Mouse (Mus musculus): ENCODE data around the gene Mrgpra2a. TPM values are rescaled to one million over a fixed set of nuclear protein-coding genes. Genes with fewer than 3 reads are reported as not detected.
"Not testable (repeated sequence)": the region's sequence is repeated elsewhere in the genome, so short reads cannot be mapped to it uniquely, and the experiment has no call there.

The Mrgpra2a gene
- polyA plus RNA-seq (2015; fragmentation: Nextera tagmentation; extraction: Ambion mirVana): not detected in 2 replicates

GRCm38 (mm10) chr7:47452015-47452414 is at the start of gene Mrgpra2a:
Mrgpra2a (minus strand) TSS chr7:47452139.
- H3K9ac ChIP-seq; H3K27me3 ChIP-seq (replicated peaks); H3K4me1 ChIP-seq (replicated peaks); H3K4me3 ChIP-seq (replicated peaks); H3K4me2 ChIP-seq (replicated peaks); H3K9me3 ChIP-seq; H3K36me3 ChIP-seq; ATAC-seq; H3K27ac ChIP-seq: not testable (repeated sequence)
- WGBS: no CpG with 5 or more reads among the region's 1 CpGs

- not testable (repeated sequence) for H3K4me2 ChIP-seq (replicated peaks); H3K36me3 ChIP-seq; H3K27me3 ChIP-seq (replicated peaks); H3K4me3 ChIP-seq (replicated peaks); H3K9me3 ChIP-seq; H3K9ac ChIP-seq; ATAC-seq; H3K27ac ChIP-seq; H3K4me1 ChIP-seq (replicated peaks)
These were observed 39.3 kb upstream of the Mrgpra2a start for GRCm38 (mm10) chr7:47491266-47491665.

DNA sequence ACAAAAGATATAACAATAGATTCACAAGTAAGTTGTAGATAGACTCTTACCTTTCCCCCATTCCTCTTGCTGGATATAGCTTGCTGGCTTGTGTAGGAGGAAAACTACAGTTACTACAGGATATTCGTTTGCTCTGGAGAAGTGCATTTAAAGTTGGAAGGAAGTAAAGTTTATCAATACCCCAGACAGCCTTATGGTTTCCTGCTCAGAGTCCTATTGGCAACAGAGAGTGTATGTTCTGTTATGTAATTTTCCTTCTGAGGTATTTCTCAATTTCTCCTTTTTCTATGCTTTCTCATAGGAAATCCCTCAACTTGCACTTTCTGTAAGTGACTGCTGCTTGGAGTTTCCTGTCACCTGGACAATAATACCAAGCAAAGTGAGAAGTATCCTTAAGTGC is 37.5 kb upstream of the Mrgpra2a start:
- ATAC-seq; H3K27ac ChIP-seq; H3K27me3 ChIP-seq (replicated peaks); H3K9me3 ChIP-seq; H3K4me2 ChIP-seq (replicated peaks); H3K36me3 ChIP-seq; H3K4me1 ChIP-seq (replicated peaks); H3K4me3 ChIP-seq (replicated peaks); H3K9ac ChIP-seq: not testable (repeated sequence)
- WGBS: no CpG with 5 or more reads among the region's 1 CpGs

DNA sequence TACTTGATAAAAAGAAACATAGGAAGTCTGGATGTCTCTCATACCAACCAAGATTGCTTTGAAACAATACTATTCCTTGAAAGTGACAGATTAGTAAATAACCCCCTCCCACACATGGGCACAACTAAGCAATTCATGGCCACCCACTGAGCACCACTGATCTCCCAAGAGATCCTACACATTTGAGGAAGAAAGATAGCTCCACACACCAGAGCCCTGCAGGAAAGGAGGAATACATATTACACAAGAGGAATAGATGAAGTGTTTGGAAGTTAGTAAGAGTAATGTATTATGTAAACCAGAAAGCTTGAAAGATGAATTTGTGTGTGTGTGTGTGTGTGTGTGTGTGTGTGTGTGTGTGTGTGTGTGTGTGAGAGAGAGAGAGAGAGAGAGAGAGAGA is 31.2 kb upstream of the Mrgpra2a start:
- not testable (repeated sequence) for ATAC-seq; H3K4me3 ChIP-seq (replicated peaks); H3K9ac ChIP-seq; H3K36me3 ChIP-seq; H3K4me1 ChIP-seq (replicated peaks); H3K27ac ChIP-seq; H3K9me3 ChIP-seq; H3K27me3 ChIP-seq (replicated peaks); H3K4me2 ChIP-seq (replicated peaks)

GRCm38 (mm10) chr7:47473904-47474303 is 22.0 kb upstream of the Mrgpra2a start:
- WGBS: 32% methylated on average over 1 of the region's 3 CpGs
- not testable (repeated sequence) for H3K4me3 ChIP-seq (replicated peaks); ATAC-seq; H3K36me3 ChIP-seq; H3K4me2 ChIP-seq (replicated peaks); H3K27ac ChIP-seq; H3K27me3 ChIP-seq (replicated peaks); H3K9ac ChIP-seq; H3K4me1 ChIP-seq (replicated peaks); H3K9me3 ChIP-seq

DNA sequence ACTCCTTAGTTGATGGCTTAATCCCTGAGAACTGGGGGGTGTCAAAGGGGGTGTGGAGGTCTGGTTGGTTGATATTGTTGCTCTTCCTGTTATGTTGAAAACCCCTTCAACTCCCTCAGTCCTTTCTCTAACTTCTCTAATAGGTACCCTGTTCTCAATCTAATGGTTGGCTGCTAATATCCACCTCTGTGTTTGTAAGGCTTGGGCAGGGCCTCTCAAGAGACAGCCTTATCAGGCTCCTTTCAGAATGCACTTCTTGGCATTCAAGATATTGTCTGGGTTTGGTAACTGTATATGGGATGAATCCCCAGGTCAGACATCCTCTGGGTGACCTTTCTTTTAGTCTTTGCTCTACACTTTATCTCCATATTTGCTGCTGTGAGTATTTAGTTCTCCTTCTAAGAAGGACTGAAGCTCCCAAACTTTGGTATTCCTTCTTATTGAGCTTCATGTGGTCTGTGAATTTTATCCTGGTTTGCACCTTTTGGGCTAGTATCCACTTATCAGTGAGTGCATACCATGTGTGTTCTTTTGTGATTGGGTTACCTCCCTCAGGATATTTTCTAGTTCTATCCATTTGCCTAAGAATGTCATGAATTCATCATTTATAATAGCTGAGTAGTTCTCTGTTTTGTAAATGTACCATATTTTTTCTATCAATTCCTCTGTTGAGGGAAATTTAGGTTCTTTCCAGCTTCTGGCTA is 13.5 kb upstream of the Mrgpra2a start:
- H3K27me3 ChIP-seq (replicated peaks); H3K4me2 ChIP-seq (replicated peaks); ATAC-seq; H3K9ac ChIP-seq; H3K4me3 ChIP-seq (replicated peaks); H3K27ac ChIP-seq; H3K9me3 ChIP-seq; H3K36me3 ChIP-seq; H3K4me1 ChIP-seq (replicated peaks): not testable (repeated sequence)

GRCm38 (mm10) chr7:47445729-47446128 is 6.2 kb downstream of the Mrgpra2a start:
- ATAC-seq, H3K36me3 ChIP-seq: not testable (repeated sequence)

GRCm38 (mm10) chr7:47436463-47436862 is 15.5 kb downstream of the Mrgpra2a start:
- WGBS: 36% methylated on average over 1 of the region's 2 CpGs
- H3K9me3 ChIP-seq, H3K27ac ChIP-seq: not testable (repeated sequence)

More at GRCm38 (mm10) chr7:47445729-47446128, 6.2 kb downstream of the Mrgpra2a start:
- H3K27me3 ChIP-seq (replicated peaks); H3K4me2 ChIP-seq (replicated peaks); H3K27ac ChIP-seq; H3K9me3 ChIP-seq; H3K4me3 ChIP-seq (replicated peaks); H3K4me1 ChIP-seq (replicated peaks); H3K9ac ChIP-seq: not testable (repeated sequence)

GRCm38 (mm10) chr7:47427815-47428508 is 24.0 kb downstream of the Mrgpra2a start:
- not testable (repeated sequence) for H3K9ac ChIP-seq; H3K27me3 ChIP-seq (replicated peaks); H3K4me1 ChIP-seq (replicated peaks); H3K27ac ChIP-seq; H3K9me3 ChIP-seq; H3K36me3 ChIP-seq; H3K4me3 ChIP-seq (replicated peaks); H3K4me2 ChIP-seq (replicated peaks); ATAC-seq

More at GRCm38 (mm10) chr7:47436463-47436862, 15.5 kb downstream of the Mrgpra2a start:
- not testable (repeated sequence) for H3K4me1 ChIP-seq (replicated peaks); H3K36me3 ChIP-seq; H3K4me2 ChIP-seq (replicated peaks); ATAC-seq; H3K27me3 ChIP-seq (replicated peaks); H3K4me3 ChIP-seq (replicated peaks); H3K9ac ChIP-seq

DNA sequence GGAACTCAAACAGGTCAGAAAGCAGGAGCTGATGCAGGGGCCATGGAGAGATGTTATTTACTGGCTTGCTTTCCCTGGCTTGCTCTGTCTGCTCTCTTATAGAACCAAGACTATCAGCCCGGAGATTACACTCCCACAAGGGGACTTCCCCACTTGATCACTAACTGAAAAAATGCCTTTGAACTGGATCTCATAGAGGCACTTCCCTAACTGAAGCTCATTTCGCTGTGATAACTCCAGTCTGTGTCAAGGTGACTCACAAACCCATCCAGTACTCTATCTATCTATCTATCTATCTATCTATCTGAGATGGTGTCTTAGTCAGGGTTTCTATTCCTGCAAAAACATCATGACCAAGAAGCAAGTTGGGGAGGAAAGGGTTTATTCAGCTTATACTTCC is 41.3 kb downstream of the Mrgpra2a start:
- Histone ChIP-seq H3K4me2 (replicated peaks) (no peak overlapping the region), H3K27me3 (replicated peaks) (no peaks in the 10 kb centered on the region), H3K9me3 (no peaks in the 10 kb centered on the region), H3K36me3 (no peaks in the 10 kb centered on the region), H3K4me3 (replicated peaks) (no peak overlapping the region), H3K27ac (no peak overlapping the region), H3K9ac (no peak overlapping the region), H3K4me1 (replicated peaks) (no peaks in the 10 kb centered on the region)
- WGBS: 56% methylated on average over 2 of the region's 2 CpGs
- ATAC-seq: no peak

DNA sequence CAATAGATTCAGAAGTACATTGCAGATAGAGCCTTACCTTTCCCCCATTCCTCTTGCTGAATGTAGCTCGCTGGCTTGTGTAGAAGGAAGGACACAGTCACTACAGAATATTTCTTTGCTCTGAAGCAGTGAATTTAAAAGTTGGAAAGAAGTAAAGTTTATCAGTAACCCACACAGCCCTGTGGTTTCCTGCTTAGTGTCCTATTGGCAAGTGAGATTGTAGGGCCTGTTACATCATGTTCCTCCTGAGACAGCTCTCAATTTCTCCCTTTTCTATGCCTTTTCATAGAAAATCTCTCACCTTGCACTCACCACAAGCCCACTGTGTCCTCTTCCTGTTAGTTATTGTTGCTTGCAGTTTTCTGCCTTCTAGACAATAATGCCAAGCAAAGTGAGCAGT is 42.4 kb downstream of the Mrgpra2a start:
- Histone ChIP-seq H3K36me3 (no peaks in the 10 kb centered on the region), H3K27me3 (replicated peaks) (no peaks in the 10 kb centered on the region), H3K4me3 (replicated peaks) (no peak overlapping the region), H3K27ac (no peak overlapping the region), H3K9ac (no peak overlapping the region), H3K9me3 (no peaks in the 10 kb centered on the region), H3K4me1 (replicated peaks) (no peaks in the 10 kb centered on the region), H3K4me2 (replicated peaks) (no peak overlapping the region)
- 37% methylated on average over 1 of the region's 1 CpGs for WGBS
- ATAC-seq: no peak

DNA sequence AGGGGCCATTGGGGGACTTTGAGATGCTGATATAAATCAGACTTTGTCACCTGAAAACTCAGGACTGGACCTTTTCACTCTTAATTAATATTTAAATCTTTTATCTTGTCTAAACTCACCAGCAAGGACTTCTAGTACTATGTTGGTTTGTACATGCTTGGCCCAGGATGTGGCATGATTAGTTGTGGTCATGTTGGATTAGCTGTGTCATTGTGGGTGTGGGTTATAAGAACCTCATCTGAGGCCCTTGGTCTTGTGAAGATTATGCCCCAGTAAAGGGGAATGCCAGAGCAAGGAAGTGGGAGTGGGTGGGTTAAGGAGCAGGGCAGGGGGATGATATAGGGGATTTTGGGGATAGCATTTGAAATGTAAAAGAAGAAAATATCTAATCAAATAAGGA is 50.8 kb downstream of the Mrgpra2a start:
- Histone ChIP-seq H3K9me3 (no peaks in the 10 kb centered on the region), H3K9ac (no peak overlapping the region), H3K4me2 (replicated peaks) (no peak overlapping the region), H3K27ac (no peak overlapping the region), H3K27me3 (replicated peaks) (no peaks in the 10 kb centered on the region), H3K36me3 (no peaks in the 10 kb centered on the region), H3K4me3 (replicated peaks) (no peak overlapping the region), H3K4me1 (replicated peaks) (no peaks in the 10 kb centered on the region)
- ATAC-seq: no peak

All from intestine, embryonic 15.5 days (tissue).